Mouse (Mus musculus) testis, adult 2 months (tissue): Measurements from ENCODE around the gene Csta1. TPM values are rescaled to one million over a fixed set of nuclear protein-coding genes. Genes with fewer than 3 reads are reported as not detected.
"Not testable (repeated sequence)": the region's sequence is repeated elsewhere in the genome, so short reads cannot be mapped to it uniquely, and the experiment has no call there.

ENCODE experiments used
- H3K27ac ChIP-seq: fragments of 200-500 bp; 2 replicates; pipeline ENCODE4 v1.5.1; 2012; ENCODE audit warnings: low read depth, low read length; ENCODE audit not compliant: control insufficient read depth, insufficient read depth
- H3K27me3 ChIP-seq: fragments of 200-500 bp; 2 replicates; pipeline ENCODE4 v1.6.1; 2012; ENCODE audit warnings: mild to moderate bottlenecking, low read length, moderate library complexity; ENCODE audit not compliant: control insufficient read depth, insufficient read depth
- H3K36me3 ChIP-seq: fragments of 200-500 bp; 2 replicates; pipeline ENCODE4 v1.6.1; 2012; ENCODE audit warnings: mild to moderate bottlenecking, low read length; ENCODE audit not compliant: control insufficient read depth, insufficient read depth
- H3K4me1 ChIP-seq: fragments of 200-500 bp; 2 replicates; pipeline ENCODE4 v1.6.1; 2012; ENCODE audit warnings: low read length; ENCODE audit not compliant: control insufficient read depth, insufficient read depth
- H3K4me3 ChIP-seq: fragments of 200-500 bp; 2 replicates; pipeline ENCODE4 v1.5.1; 2012; ENCODE audit warnings: low read depth, mild to moderate bottlenecking, low read length, moderate library complexity, mixed read lengths; ENCODE audit not compliant: control insufficient read depth
- CTCF ChIP-seq: fragments of 200-500 bp; IDR thresholded peaks from 2 replicates; pipeline ENCODE4 v1.5.1; 2012; ENCODE audit warnings: low read depth, mild to moderate bottlenecking, inconsistent platforms, low read length, moderate library complexity; ENCODE audit not compliant: control insufficient read depth, insufficient read depth, insufficient replicate concordance
- POLR2A ChIP-seq: fragments of 200-500 bp; IDR thresholded peaks from 2 replicates; pipeline ENCODE4 v1.6.1; 2012; ENCODE audit warnings: low read depth, mild to moderate bottlenecking, inconsistent platforms, low read length, moderate library complexity; ENCODE audit not compliant: control insufficient read depth
- polyA plus RNA-seq: library from polyadenylated mRNA; depleted of rRNA; stranded (reverse); fragments of >200 nt; gene quantifications from 2 replicates; pipeline ENCODE4 v1.2.3, GENCODE M21; 2012; rRNA removed

Gene Csta1
- polyA plus RNA-seq: not detected in 2 replicates

DNA sequence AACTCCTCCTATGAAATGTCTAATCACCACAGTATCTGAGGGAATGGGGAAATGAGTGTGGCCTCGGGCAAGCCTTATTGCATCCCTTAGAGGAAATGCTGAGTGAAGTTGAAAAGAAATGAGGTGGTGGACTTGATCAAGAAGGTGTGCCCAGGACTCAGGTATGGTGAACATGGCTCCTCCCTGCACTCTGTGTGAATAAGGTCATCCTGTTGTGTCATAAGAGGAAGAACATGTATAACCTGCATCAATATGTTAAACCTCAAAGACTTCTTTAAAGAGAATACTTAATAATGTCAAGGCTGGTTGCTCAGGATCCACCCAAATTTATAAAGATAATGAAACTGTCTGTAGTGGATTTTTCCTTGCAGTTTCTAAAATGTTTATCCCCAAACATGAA lies at the start of gene Csta1:
Gene Csta1 (minus strand): TSS at position 101 of the 400 bp plus-strand sequence.
- Histone ChIP-seq H3K4me1 (no peaks in the 10 kb centered on the region), H3K27me3 (no peaks in the 10 kb centered on the region), H3K27ac (no peak within 1 kb of the TSS), H3K4me3 (no peak within 1 kb of the TSS), H3K36me3 (no peaks in the 10 kb centered on the region)
- TF ChIP-seq POLR2A (no peak), CTCF (no peak)

DNA sequence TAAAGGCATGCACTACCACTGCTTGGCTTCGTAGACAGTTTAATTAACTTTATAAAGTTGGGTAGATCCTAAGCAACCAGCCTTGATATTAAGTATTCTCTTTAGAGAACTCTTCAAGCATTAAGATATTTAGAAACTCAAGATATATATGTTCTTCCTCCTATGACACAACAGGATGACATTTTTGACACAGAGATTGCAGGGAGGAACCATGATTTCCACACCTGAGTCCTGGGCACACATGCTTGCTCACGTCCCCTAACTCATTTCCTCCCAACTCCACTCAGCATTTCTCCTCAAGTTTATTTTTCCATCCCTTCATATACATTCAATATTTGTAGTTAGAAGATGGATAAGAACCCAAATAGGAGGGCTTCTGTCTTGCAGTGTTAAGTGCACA lies 48.9 kb upstream of the Csta1 start:
- H3K36me3 ChIP-seq: no peaks in the 10 kb centered on the region
- H3K27ac ChIP-seq: no peak overlapping the region
- H3K4me1 ChIP-seq: no peaks in the 10 kb centered on the region
- no peak for TF ChIP-seq CTCF
- TF ChIP-seq POLR2A: no peak
- H3K27me3 ChIP-seq: no peaks in the 10 kb centered on the region
- H3K4me3 ChIP-seq: no peak overlapping the region

DNA sequence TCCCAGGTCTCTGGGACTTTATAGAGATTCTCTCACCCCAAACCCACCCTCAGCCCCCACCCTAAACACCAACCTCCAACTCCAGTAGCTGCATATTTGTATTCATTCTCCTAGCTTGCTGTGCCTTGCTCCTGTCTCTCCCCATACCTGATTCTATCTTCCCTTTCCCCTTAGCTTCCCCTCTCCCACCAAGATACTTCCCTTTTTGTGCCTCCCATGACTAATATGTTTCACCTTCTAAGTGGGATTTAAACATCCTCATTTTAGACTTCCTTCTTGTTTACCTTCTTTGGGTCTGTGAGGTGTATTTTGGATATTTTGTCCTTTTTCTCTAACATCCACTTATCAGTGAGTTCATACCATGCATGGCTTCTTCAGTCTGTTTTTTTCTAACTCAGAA lies 45.1 kb upstream of the Csta1 start:
- TF ChIP-seq CTCF (no peak), POLR2A (no peak)
- no peaks in the 10 kb centered on the region for H3K36me3 ChIP-seq
- no peaks in the 10 kb centered on the region for H3K27me3 ChIP-seq
- no peak overlapping the region for H3K4me3 ChIP-seq
- H3K27ac ChIP-seq: no peak overlapping the region
- H3K4me1 ChIP-seq: no peaks in the 10 kb centered on the region

DNA sequence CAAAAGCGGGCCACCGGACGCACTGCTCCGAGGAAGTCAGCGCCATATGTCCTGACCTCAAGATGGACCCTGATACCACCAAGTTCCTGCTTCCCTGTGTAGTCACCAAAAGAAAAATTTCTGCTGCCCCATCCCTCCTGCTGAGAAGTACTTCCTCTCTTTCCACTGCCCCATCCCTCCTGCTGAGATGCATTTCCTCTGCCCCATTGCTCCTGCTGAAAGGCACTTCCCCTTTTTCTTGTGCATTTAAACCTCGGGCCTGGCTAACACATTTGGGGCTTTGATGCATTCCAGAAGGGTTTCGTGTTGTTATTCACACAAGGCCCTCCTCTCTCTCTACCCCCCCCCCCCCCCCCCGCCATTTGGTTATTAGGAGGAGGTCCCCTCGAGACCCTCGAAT lies 36.8 kb upstream of the Csta1 start:
- not testable (repeated sequence) for H3K27ac ChIP-seq, H3K4me3 ChIP-seq, H3K36me3 ChIP-seq, H3K27me3 ChIP-seq, H3K4me1 ChIP-seq

DNA sequence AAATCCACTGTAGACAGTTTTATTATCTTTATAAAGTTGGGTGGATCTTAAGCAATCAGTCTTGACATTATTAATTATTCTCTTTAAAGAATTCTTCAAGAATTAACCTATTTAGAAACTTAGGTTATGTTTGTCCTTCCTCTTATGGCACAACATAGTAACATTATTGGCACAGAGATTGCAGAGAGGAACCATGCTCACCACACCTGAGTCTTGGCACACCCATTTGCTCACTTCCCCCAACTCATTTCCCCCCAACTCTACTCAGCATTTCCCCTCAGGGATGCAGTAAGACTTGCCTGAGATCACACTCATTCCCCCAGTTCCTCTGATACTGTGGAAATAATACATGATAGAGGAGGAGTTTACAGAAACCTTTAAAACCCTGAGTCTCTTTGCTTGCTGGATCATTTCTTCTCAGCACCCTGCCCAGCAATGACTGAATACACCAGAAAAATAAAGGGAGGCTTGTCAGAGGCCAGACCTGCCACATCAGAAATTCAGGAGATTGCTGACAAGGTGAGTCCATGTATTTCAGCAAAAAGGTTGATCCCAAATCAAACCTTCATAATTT lies 25.4 kb upstream of the Csta1 start, which contains the start of gene Stfa2l1:
Gene Stfa2l1 (plus strand): TSS at position 410 of the 574 bp plus-strand sequence.
- H3K27ac ChIP-seq: no peak within 1 kb of the TSS
- H3K27me3 ChIP-seq: no peaks in the 10 kb centered on the region
- no peaks in the 10 kb centered on the region for H3K4me1 ChIP-seq
- no peaks in the 10 kb centered on the region for H3K36me3 ChIP-seq
- no peak for TF ChIP-seq POLR2A
- no peak for TF ChIP-seq CTCF
- no peak within 1 kb of the TSS for H3K4me3 ChIP-seq

DNA sequence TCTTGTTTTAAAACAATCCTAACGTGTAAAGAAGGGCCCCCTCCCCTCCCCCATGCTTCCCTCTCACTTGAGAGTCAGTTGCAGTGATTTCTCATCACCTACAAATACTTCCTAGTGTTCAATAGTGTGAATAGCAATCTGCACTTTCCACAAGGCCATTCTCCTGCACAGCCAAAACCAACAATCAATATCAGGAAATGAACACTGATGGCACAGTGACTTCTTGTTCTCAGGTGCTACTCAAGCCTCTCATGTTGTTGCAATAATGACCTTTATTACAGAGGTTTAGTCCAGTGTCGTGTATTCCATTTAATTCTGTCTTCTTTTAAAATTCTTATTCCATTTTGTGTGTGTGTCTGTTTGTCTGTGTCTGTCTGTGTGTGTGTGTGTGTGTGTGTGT lies 7.2 kb upstream of the Csta1 start:
- H3K27ac ChIP-seq: no peak overlapping the region
- H3K36me3 ChIP-seq: no peaks in the 10 kb centered on the region
- TF ChIP-seq POLR2A: no peak
- TF ChIP-seq CTCF: no peak
- H3K4me1 ChIP-seq: no peaks in the 10 kb centered on the region
- no peaks in the 10 kb centered on the region for H3K27me3 ChIP-seq
- H3K4me3 ChIP-seq: no peak overlapping the region

DNA sequence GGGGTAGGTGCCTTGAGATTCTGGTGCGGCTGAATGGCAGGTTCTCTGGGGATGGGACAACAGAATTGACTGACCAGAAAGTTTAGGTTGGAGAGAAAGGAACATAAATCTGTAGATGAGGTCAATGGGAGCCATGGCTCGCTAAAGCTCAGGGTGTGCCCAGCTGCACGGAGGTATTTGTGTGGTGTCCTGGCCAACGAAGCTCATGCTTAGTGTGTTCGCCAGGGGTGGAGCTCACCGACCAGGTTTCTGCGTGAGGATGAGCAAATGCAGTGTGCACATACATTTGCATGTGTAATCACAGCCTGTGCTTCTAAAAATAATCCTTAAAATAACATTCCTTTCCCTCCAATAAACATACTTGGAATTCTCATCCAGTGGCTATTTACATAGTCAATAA lies 2.9 kb downstream of the Csta1 start:
- Histone ChIP-seq H3K4me1 (no peaks in the 10 kb centered on the region), H3K27me3 (no peaks in the 10 kb centered on the region), H3K4me3 (no peak overlapping the region), H3K27ac (no peak overlapping the region), H3K36me3 (no peaks in the 10 kb centered on the region)
- TF ChIP-seq POLR2A (no peak), CTCF (no peak)

DNA sequence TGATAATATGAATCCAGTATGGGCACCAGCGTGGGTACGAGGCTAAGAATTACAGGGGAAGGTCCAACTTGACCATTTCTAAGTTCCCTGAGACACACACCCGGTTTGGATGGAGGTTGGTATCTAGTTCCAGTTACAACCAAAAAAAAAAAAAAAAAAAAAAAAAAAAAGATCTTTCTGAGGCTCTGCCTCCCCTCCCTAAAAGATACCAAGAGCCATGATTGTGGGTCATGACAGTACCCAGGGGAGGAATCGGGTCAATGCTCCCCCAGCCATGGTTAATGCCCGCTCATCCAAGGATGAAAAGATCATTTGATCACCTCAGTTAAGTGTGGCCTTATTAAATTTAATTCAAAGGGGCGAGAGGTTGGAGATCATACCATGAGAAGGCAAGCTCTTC lies 15.3 kb downstream of the Csta1 start:
- H3K27me3 ChIP-seq, H3K4me1 ChIP-seq, H3K27ac ChIP-seq, H3K4me3 ChIP-seq, H3K36me3 ChIP-seq: not testable (repeated sequence)

DNA sequence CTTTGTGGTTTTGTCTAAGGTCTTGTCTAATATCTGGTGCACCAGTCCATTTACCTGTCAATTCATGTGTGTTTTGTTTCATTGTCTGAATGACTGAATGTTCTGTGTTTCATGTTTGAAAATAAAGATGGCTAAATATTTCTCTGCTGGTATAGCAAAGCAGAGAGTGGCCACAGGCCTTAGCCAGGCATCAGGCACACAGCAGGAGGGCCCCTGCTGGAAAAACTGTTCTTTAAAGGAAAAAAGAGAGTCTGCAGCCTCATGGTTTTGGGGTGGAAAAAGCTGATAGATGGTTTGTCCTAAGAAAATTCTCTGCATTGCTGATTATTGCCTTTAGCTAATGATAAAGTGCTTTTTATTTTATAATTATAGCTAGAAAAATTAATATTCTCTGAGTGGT lies 19.6 kb downstream of the Csta1 start:
- H3K4me3 ChIP-seq, H3K27me3 ChIP-seq: not testable (repeated sequence)

More for the DNA sequence above, 19.6 kb downstream of the Csta1 start:
- H3K36me3 ChIP-seq, H3K4me1 ChIP-seq, H3K27ac ChIP-seq: not testable (repeated sequence)
